Mouse (Mus musculus): Measurements from ENCODE around the gene Cntd1. TPM values are rescaled to one million over a fixed set of nuclear protein-coding genes. Genes with fewer than 3 reads are reported as not detected.

The Cntd1 gene
- polyA plus RNA-seq, 1 experiment from 2014 or later = 0.85 TPM

- Histone ChIP-seq H3K27ac (0 out of 2 replicates have a peak overlapping the region, but pooled peaks have one; percentile 14), H3K36me3 (peaks cover 4% of the 10 kb centered on the region; the same call in 1 of the 2 replicates), H3K9ac (no peak overlapping the region), H3K4me1 (replicated peaks) (peaks cover 40% of the 10 kb centered on the region), H3K4me3 (replicated peaks) (no peak overlapping the region), H3K27me3 (peaks cover 50% of the 10 kb centered on the region), H3K9me3 (replicated peaks) (no peaks in the 10 kb centered on the region), H3K4me2 (no peak overlapping the region)
- DNase-seq = no peak
- peak; percentile 74 for ATAC-seq (ENCODE audit: low read depth)
- WGBS (ENCODE audit: insufficient replicate concordance) = 19% methylated on average over 10 of the region's 10 CpGs
These were observed 9.2 kb upstream of the Cntd1 start for GRCm38 (mm10) chr11:101269577-101270116.

- Histone ChIP-seq H3K36me3 (peaks cover 21% of the 10 kb centered on the region), H3K4me1 (replicated peaks) (peaks cover 49% of the 10 kb centered on the region), H3K9ac (no peak overlapping the region), H3K9me3 (replicated peaks) (no peaks in the 10 kb centered on the region), H3K4me2 (no peak overlapping the region), H3K27me3 (peaks cover 22% of the 10 kb centered on the region), H3K27ac (no peak overlapping the region), H3K4me3 (replicated peaks) (no peak overlapping the region)
- 80% methylated on average over 3 of the region's 3 CpGs for WGBS (ENCODE audit: insufficient replicate concordance)
- DNase-seq (no peak), ATAC-seq (ENCODE audit: low read depth) (no peak)
These were observed 6.4 kb upstream of the Cntd1 start for GRCm38 (mm10) chr11:101272446-101272845.

- WGBS (ENCODE audit: insufficient replicate concordance) = 79% methylated on average over 4 of the region's 4 CpGs
- peaks cover 20% of the 10 kb centered on the region for H3K36me3 ChIP-seq
These were observed 3.5 kb upstream of the Cntd1 start for GRCm38 (mm10) chr11:101275309-101275708.

GRCm38 (mm10) chr11:101276319-101277070 lies 2.3 kb upstream of the Cntd1 start:
- H3K36me3 ChIP-seq = peaks cover 20% of the 10 kb centered on the region
- DNase-seq (no peak), ATAC-seq (ENCODE audit: low read depth) (no peak)
- H3K27me3 ChIP-seq = no peaks in the 10 kb centered on the region
- H3K9ac ChIP-seq = peak overlapping the region; percentile 86
- H3K27ac ChIP-seq = peak overlapping the region; percentile 83; the same call in 1 of the 2 replicates
- H3K4me2 ChIP-seq = peak overlapping the region; percentile 90
- peaks cover 35% of the 10 kb centered on the region for H3K4me1 ChIP-seq (replicated peaks)
- H3K9me3 ChIP-seq (replicated peaks) = no peaks in the 10 kb centered on the region
- H3K4me3 ChIP-seq (replicated peaks) = peak overlapping the region; percentile 78
- WGBS (ENCODE audit: insufficient replicate concordance) = 64% methylated on average over 27 of the region's 27 CpGs

More at GRCm38 (mm10) chr11:101275309-101275708, 3.5 kb upstream of the Cntd1 start:
- 0 out of 2 replicates have a peak, but pooled peaks cover 9% of the 10 kb centered on the region for H3K27me3 ChIP-seq
- no peak overlapping the region for H3K4me3 ChIP-seq (replicated peaks)
- no peaks in the 10 kb centered on the region for H3K9me3 ChIP-seq (replicated peaks)
- no peak for DNase-seq
- H3K9ac ChIP-seq = no peak overlapping the region
- H3K27ac ChIP-seq = no peak overlapping the region
- no peak for ATAC-seq (ENCODE audit: low read depth)
- H3K4me1 ChIP-seq (replicated peaks) = peaks cover 43% of the 10 kb centered on the region
- H3K4me2 ChIP-seq = no peak overlapping the region

- Histone ChIP-seq H3K36me3 (peaks cover 20% of the 10 kb centered on the region), H3K27ac (peak overlapping the region; percentile 83), H3K4me1 (replicated peaks) (peaks cover 35% of the 10 kb centered on the region), H3K9me3 (replicated peaks) (no peaks in the 10 kb centered on the region), H3K27me3 (no peaks in the 10 kb centered on the region), H3K9ac (peak overlapping the region; percentile 86), H3K4me2 (peak overlapping the region; percentile 90), H3K4me3 (replicated peaks) (peak overlapping the region; percentile 78)
- DNase-seq = no peak
- peak; percentile 32; the same call in 1 of the 2 replicates for ATAC-seq (ENCODE audit: low read depth)
- WGBS (ENCODE audit: insufficient replicate concordance) = 42% methylated on average over 12 of the region's 12 CpGs
These were observed 1.2 kb upstream of the Cntd1 start for GRCm38 (mm10) chr11:101277381-101278222.

GRCm38 (mm10) chr11:101279193-101279569 lies 369 bp downstream of the Cntd1 start:
- Histone ChIP-seq H3K9me3 (replicated peaks) (no peaks in the 10 kb centered on the region), H3K4me1 (replicated peaks) (peaks cover 40% of the 10 kb centered on the region), H3K27ac (peak overlapping the region; percentile 68), H3K4me2 (peak overlapping the region; percentile 90), H3K36me3 (peaks cover 20% of the 10 kb centered on the region), H3K9ac (peak overlapping the region; percentile 86), H3K4me3 (replicated peaks) (peak overlapping the region; percentile 78), H3K27me3 (no peaks in the 10 kb centered on the region)
- WGBS (ENCODE audit: insufficient replicate concordance) = 60% methylated on average over 14 of the region's 14 CpGs
- DNase-seq (no peak), ATAC-seq (ENCODE audit: low read depth) (peak; percentile 43)

GRCm38 (mm10) chr11:101280837-101281236 lies 2.0 kb downstream of the Cntd1 start:
- Histone ChIP-seq H3K9me3 (replicated peaks) (no peaks in the 10 kb centered on the region), H3K27ac (no peak overlapping the region), H3K4me3 (replicated peaks) (no peak overlapping the region), H3K9ac (no peak overlapping the region), H3K36me3 (peaks cover 32% of the 10 kb centered on the region), H3K27me3 (no peaks in the 10 kb centered on the region), H3K4me1 (replicated peaks) (peaks cover 39% of the 10 kb centered on the region), H3K4me2 (no peak overlapping the region)
- ATAC-seq (ENCODE audit: low read depth) (no peak), DNase-seq (no peak)
- WGBS (ENCODE audit: insufficient replicate concordance) = 51% methylated on average over 7 of the region's 7 CpGs

- no peak for ATAC-seq (ENCODE audit: low read depth)
These were observed 4.1 kb downstream of the Cntd1 start for GRCm38 (mm10) chr11:101282896-101283295.

GRCm38 (mm10) chr11:101283805-101284204 lies 5.0 kb downstream of the Cntd1 start:
- peaks cover 15% of the 10 kb centered on the region for H3K4me1 ChIP-seq (replicated peaks)
- H3K4me3 ChIP-seq (replicated peaks) = no peak overlapping the region
- no peak overlapping the region for H3K4me2 ChIP-seq
- no peak overlapping the region for H3K9ac ChIP-seq
- H3K27me3 ChIP-seq = no peaks in the 10 kb centered on the region
- 69% methylated on average over 4 of the region's 4 CpGs for WGBS (ENCODE audit: insufficient replicate concordance)
- peaks cover 40% of the 10 kb centered on the region for H3K36me3 ChIP-seq
- no peak for ATAC-seq (ENCODE audit: low read depth)
- no peak overlapping the region for H3K27ac ChIP-seq
- DNase-seq = no peak
- H3K9me3 ChIP-seq (replicated peaks) = no peaks in the 10 kb centered on the region

More at GRCm38 (mm10) chr11:101282896-101283295, 4.1 kb downstream of the Cntd1 start:
- no peak for DNase-seq
- Histone ChIP-seq H3K4me1 (replicated peaks) (peaks cover 19% of the 10 kb centered on the region), H3K4me2 (no peak overlapping the region), H3K27ac (no peak overlapping the region), H3K9me3 (replicated peaks) (no peaks in the 10 kb centered on the region), H3K27me3 (no peaks in the 10 kb centered on the region), H3K4me3 (replicated peaks) (no peak overlapping the region), H3K36me3 (peaks cover 31% of the 10 kb centered on the region), H3K9ac (no peak overlapping the region)
- 63% methylated on average over 5 of the region's 5 CpGs for WGBS (ENCODE audit: insufficient replicate concordance)

- 63% methylated on average over 9 of the region's 9 CpGs for WGBS (ENCODE audit: insufficient replicate concordance)
- Histone ChIP-seq H3K9me3 (replicated peaks) (no peaks in the 10 kb centered on the region), H3K4me2 (no peak overlapping the region), H3K27ac (no peak overlapping the region), H3K4me1 (replicated peaks) (peaks cover 5% of the 10 kb centered on the region), H3K36me3 (peaks cover 75% of the 10 kb centered on the region), H3K9ac (no peak overlapping the region), H3K4me3 (replicated peaks) (no peak overlapping the region), H3K27me3 (no peaks in the 10 kb centered on the region)
- ATAC-seq (ENCODE audit: low read depth) = 0 out of 2 replicates have a peak, but pooled peaks have one; percentile 26
- no peak for DNase-seq
These were observed 8.5 kb downstream of the Cntd1 start for GRCm38 (mm10) chr11:101287306-101287705.

GRCm38 (mm10) chr11:101291231-101291630 lies 12.4 kb downstream of the Cntd1 start:
- DNase-seq (no peak), ATAC-seq (ENCODE audit: low read depth) (no peak)
- Histone ChIP-seq H3K4me1 (replicated peaks) (no peaks in the 10 kb centered on the region), H3K9ac (no peak overlapping the region), H3K36me3 (peaks cover 95% of the 10 kb centered on the region), H3K9me3 (replicated peaks) (no peaks in the 10 kb centered on the region), H3K27me3 (no peaks in the 10 kb centered on the region), H3K27ac (no peak overlapping the region), H3K4me2 (no peak overlapping the region), H3K4me3 (replicated peaks) (no peak overlapping the region)
- WGBS (ENCODE audit: insufficient replicate concordance) = 91% methylated on average over 8 of the region's 8 CpGs
